Mouse (Mus musculus) naive thymus-derived CD4-positive, alpha-beta T cell, adult 2 months (primary cell): ENCODE data around the gene Gramd4.

Experiments
- DNase-seq: peaks from one replicate; pipeline ENCODE4 v3.0.0-alpha.2; 2011; ENCODE audit warnings: low read depth

The Gramd4 gene

DNA sequence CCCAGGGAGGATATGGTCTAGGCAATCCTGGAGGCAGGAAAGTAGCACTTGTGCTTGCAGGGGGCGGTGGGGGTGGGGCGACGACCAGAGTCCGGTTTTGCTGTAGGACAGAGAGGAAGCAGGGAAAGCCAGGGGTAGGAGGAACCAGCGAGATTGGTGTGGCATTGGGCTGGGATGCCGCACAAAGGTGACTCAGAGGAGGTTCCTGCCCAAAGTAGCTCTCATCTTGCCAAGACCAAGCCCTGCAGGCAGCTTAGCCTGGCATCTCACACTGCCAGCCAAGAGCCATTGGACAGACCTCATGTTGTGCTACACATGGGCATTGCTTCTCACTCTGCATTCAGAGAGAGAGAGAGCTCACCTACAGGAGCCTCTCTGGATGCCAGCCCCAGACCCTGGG is at the start of gene Gramd4:
Gene Gramd4 (plus strand): TSS at position 283 of the 400 bp plus-strand sequence.
- no peak for DNase-seq

GRCm38 (mm10) chr15:86013130-86013529 is 44.4 kb upstream of the Gramd4 start:
- DNase-seq: no peak

DNA sequence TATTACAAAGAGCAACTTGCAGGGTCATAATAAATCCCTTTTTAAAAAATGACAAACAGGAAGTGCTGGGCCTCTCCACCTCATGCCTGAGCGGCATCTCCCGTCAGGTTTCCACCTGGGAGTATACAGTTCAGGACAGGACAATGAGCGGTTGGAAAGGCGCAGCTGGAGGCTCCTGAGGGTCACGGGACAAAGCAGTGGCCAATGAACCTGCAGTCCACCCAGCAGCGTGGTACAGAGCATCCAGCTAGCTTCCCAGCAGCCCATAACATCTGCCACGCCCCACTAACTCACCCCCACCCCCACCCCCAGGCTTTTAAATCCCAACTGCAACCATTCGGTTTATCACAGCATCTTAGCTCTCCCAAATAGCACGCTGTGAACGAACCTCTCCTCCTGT is 43.8 kb upstream of the Gramd4 start:
- no peak for DNase-seq

GRCm38 (mm10) chr15:86015026-86015425 is 42.5 kb upstream of the Gramd4 start:
- DNase-seq: no peak

DNA sequence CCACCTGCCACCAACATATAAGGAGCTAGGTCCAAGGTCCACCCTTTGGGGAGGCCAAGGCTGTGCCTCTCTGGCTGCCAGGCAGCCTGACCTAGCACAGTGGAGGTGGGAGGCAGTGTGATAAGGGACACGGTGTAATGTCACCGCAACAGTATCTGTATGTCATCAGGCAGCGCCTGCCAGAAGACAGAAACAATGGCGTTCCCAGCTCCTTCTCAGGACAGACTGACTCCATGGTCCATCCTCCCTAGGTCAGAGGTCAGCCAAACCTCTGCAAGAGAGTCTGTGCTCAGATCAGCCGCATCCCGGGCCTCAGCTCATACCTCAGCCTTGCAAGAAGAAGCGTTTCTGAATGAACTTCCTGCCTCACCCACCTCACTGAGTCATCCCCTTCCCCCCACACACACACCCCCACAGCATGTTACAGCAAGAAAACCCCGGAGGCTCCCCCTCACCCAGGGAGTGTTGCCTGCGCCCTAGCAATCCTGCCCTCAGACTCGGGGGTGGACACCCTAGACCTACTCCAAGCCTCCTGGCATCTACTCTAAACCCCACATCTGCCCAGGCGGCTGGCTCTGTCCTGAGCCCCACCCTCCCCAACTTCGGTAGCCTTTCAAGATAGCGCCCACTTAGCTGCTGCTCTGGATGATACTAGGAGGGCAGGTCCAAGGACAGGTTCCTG is 41.5 kb upstream of the Gramd4 start:
- peak; percentile 60 for DNase-seq

DNA sequence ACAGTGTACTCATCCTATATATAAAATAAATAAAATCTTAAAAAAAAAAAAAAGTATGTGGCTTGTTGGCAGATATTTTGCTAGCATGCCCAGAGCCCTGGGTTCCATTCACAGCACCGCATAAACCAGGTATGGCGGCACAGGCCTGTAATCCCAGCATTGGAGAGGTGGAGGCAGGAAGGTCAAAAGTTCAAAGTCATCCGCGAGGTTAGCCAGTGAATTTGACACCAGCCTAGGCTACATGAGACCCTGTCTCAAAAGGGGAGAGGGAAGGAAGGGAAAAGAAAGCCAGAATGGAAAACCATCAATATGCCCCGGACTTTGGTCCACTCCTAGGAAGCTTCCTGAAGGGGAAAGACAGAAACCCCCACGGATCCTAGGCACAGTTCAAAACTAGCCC is 40.2 kb upstream of the Gramd4 start:
- no peak for DNase-seq

- peak; percentile 39 for DNase-seq
These were observed 38.6 kb upstream of the Gramd4 start for GRCm38 (mm10) chr15:86018753-86019512.

GRCm38 (mm10) chr15:86020008-86020407 is 37.5 kb upstream of the Gramd4 start:
- no peak for DNase-seq

DNA sequence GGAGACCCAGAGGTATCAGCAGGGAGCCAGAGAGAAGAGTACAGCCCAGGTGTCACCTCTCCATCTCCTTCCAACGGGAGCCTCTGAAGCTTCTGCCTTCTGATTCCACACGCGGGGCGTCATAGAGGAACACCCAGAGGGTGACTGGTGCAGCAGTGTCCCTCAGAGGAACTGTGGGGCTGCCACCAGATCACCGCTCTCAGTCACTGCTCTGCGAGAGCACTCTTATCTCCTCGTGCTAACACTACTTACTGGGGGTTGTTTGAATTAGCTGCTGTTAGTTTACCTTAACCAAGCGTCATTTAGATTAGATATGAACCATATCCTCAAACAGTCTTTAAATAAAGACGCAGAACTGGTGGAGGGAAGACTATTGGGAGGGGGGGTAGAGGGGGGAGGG is 36.2 kb upstream of the Gramd4 start:
- DNase-seq: no peak

GRCm38 (mm10) chr15:86021971-86022370 is 35.5 kb upstream of the Gramd4 start:
- no peak for DNase-seq

DNA sequence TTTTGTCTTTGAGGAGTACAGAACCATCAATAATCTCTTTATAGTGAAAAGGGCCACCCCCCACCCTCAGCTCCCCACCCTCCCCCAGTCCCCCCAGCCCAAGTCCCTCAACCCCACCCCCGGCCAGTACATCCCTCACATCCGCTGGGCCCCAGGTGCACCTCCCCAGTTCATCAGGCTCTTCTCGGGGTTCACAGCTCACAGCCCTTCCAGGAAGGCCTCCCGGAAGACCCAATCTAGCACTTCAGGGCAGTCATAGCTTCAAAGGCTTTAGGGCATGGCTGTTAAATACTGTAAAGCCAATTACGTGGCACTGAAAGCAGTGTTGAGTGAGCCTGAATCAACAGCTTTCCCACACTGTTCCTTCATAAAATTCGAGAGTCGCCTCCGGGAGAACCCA is 29.6 kb upstream of the Gramd4 start:
- peak; percentile 50 for DNase-seq

DNA sequence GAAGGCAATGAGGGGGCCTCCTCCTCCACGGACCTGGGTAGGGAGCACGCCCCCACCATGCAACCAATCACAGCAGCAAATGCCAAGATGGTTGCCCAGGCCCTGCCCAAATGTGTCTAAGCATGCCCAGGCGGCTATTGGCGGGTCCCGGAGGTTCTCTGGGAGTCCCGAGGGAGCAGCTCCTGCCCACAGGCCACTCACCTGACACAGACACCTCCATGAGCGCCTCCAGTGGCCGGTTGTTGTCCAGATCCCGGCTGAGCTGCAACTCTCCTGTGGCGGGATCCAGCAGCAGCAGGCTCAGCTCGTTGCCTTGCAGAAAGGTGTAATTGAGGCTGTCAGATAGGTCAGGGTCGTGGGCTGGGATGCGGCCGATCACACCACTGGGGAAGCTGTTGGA is 27.5 kb upstream of the Gramd4 start:
- DNase-seq: no peak

GRCm38 (mm10) chr15:86032811-86033190 is 24.7 kb upstream of the Gramd4 start:
- DNase-seq: peak; percentile 73

DNA sequence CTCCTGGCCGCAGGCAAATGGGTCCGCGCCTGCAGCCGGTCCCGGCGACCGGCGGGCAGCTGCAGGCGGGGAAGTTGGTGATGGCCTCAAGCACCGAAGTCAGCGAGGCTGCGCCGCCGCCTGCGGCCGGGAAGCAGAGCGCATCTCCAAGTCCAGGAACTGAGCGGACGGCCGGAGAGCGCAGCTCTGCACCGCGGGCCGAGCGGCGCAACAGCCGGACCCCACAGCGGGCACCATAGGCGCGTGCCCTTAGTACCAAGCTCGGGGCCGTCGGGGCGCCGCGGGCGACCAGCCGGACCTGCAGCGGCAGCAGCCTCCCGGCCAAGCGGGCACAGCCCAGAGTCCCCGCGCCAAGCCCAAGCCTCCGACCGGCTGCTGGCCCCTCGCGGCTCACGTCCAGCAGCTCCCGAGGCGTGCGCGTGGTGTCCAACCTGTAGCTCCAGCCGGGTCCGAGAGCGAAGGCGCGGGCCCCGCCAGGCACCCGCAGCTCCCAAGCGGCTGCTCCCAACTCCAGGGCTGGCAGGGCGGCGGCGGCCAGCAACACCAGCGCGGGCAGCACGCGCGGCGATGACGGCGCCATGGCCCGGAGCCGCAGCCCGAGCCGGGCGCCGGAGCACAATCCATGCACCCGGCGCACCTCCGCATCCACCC is 24.2 kb upstream of the Gramd4 start, which contains the start of gene Celsr1:
Gene Celsr1 (minus strand): TSS at position 587 of the 651 bp plus-strand sequence.
- DNase-seq: peak; percentile 53

DNA sequence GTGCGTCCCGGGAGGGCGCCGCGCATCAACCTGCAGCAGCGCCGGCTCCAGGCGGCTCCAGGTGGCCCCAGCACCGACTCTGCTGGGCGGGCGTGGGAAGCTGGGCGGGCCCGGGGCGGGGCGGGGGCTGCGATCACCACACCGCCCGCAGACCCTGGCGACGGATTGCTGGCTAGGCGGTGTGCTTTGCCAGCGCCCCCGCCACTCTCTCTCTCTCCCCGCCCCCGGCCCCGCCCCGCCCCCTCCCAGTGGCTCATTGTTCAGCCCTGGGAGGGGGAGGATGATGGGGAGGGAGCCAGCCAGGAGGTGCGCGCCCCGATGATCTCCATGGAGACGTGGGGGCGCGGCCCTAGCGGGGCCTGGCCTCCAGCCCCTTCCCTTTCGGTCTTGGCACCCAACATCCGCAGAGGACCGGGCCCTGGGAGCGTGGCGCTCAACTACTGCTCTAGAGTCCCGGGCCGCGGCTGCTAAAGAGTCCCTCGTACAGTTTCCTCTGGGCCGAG is 23.4 kb upstream of the Gramd4 start:
- peak; percentile 90 for DNase-seq

DNA sequence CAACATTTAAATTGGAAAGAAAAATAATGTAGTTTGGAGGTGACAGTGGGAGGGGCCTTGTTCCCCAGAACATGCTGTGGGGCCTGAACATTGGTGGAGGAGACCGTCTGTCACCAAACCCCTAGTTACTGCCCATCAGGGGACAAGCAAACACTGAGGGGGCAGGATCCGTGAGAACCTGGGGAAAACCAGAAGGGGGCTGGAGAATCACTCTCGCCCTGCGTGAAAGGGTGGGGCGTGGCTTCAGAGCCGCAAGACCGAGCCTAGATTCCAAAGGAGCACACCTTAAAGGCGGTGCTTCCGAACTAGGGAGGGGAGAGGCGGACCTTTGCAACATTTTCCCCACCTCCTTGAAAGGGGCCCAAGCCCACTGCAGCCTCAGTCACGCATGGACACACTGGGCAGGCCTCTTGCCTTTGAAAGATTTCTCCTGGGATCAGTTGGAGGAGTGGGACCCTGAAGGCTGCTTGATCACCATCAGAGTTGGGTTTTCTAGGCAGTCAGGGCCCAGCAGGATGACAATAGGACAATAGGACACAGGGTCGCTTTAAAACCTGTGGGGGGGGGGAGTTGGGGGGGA is 22.6 kb upstream of the Gramd4 start:
- DNase-seq: no peak

DNA sequence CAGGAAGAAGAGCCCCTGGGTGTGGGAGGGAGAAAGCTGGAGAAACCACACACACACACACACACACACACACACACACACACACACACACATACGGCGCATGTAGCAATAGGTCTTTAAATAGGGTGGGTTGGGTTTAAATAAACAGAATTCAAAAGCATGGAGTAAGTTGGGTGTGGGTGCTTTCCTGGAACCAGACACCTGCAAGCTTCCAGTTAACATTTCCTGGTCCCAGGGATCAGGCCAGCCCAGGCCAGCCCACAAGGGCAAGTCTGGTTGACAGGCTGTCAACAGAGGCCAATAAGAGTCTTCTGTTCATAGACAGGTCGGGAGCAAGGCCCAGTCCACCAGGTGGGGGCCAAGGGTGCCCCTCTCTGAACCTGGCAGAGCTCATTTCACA is 21.6 kb upstream of the Gramd4 start:
- no peak for DNase-seq

DNA sequence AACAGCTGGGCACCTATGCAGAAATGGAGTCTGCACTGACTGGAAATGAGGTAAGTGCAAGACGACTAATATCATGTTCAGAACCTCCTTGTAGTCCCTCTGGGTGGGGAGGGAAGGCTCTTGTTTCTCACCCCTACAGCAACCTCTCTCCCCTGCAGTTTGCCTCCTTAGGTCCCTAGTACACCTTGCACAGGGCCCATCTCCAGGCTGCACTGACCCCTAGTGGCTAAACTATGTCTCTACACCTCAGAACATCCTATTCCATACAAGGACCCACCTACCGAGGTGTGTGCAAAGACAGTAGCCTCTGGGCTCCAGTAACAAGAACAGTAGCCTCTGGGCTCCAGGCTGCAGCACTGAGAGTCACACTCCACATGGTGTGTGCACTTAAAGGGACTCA is 18.7 kb upstream of the Gramd4 start:
- peak; percentile 92 for DNase-seq

GRCm38 (mm10) chr15:86041421-86041820 is 16.1 kb upstream of the Gramd4 start:
- DNase-seq: no peak

- peak; percentile 69 for DNase-seq
These were observed 15.1 kb upstream of the Gramd4 start for GRCm38 (mm10) chr15:86042364-86042763.

- no peak for DNase-seq
These were observed 8.0 kb upstream of the Gramd4 start for GRCm38 (mm10) chr15:86049510-86049909.

- no peak for DNase-seq
These were observed 7.2 kb upstream of the Gramd4 start for GRCm38 (mm10) chr15:86050170-86050743.
